Mouse (Mus musculus) intestine, embryonic 16.5 days (tissue): ENCODE measurements around the gene Parn. TPM values are rescaled to one million over a fixed set of nuclear protein-coding genes. Genes with fewer than 3 reads are reported as not detected.

ENCODE experiments used
- ATAC-seq: fragments of 200-750 bp; cut with Nextera tagmentation; 2 replicates; pipeline ENCODE4 v1.8.0; 2017; ENCODE audit warnings: moderate TSS enrichment, moderate library complexity
- H3K27ac ChIP-seq: fragments of 300-500 bp; sonication (generic); 2 replicates; pipeline ENCODE4 v1.5.1; 2014; ENCODE audit warnings: mild to moderate bottlenecking, low read length
- H3K27me3 ChIP-seq: fragments of 300-500 bp; sonication (generic); replicated peaks from 2 replicates; pipeline ENCODE4 v1.6.1; 2014; ENCODE audit warnings: low read length, control low read depth, mixed read lengths; ENCODE audit not compliant: control insufficient read depth, insufficient read depth
- H3K36me3 ChIP-seq: fragments of 300-500 bp; sonication (generic); 2 replicates; pipeline ENCODE4 v1.6.1; 2014; ENCODE audit warnings: low read length, control low read depth; ENCODE audit not compliant: control insufficient read depth, insufficient read depth
- H3K4me1 ChIP-seq: fragments of 300-500 bp; sonication (generic); 2 replicates; pipeline ENCODE4 v1.6.1; 2014; ENCODE audit warnings: low read length, control low read depth, mixed read lengths; ENCODE audit not compliant: control insufficient read depth, insufficient read depth
- H3K4me2 ChIP-seq: fragments of 300-500 bp; sonication (generic); 2 replicates; pipeline ENCODE4 v1.6.1; 2014; ENCODE audit warnings: low read depth, low read length, control low read depth
- H3K4me3 ChIP-seq: fragments of 300-500 bp; sonication (generic); 2 replicates; pipeline ENCODE4 v1.5.1; 2014; ENCODE audit warnings: mild to moderate bottlenecking, low read length
- H3K9ac ChIP-seq: fragments of 300-500 bp; sonication (generic); 2 replicates; pipeline ENCODE4 v1.6.1; 2014; ENCODE audit warnings: low read depth, low read length
- H3K9me3 ChIP-seq: fragments of 300-500 bp; sonication (generic); 2 replicates; pipeline ENCODE4 v1.6.1; 2016; ENCODE audit warnings: low read length, control low read depth; ENCODE audit not compliant: control insufficient read depth
- whole genome bisulfite sequencing: fragments of 180-500 bp; shearing (Covaris S2); extraction: QIAGEN DNeasy Blood & Tissue Kit; methylation state at CpG from one replicate; pipeline ENCODE4 v1.1.7; 2014; 5-methylcytosine and 5-hydroxymethylcytosine counted together
- polyA plus RNA-seq: library from polyadenylated mRNA; unstranded; fragments of >200 nt; fragmentation: Nextera tagmentation; extraction: Ambion mirVana; gene quantifications from 2 replicates; pipeline ENCODE4 v1.2.1, GENCODE M21; 2015

Gene Parn
- polyA plus RNA-seq, 1 experiment from 2014 or later = 39.4 TPM

GRCm38 (mm10) chr16:13549976-13550375 is 118.0 kb downstream of the Parn start:
- peaks cover 11% of the 10 kb centered on the region for H3K36me3 ChIP-seq
- ATAC-seq = no peak
- H3K27ac ChIP-seq = no peak overlapping the region
- no peak overlapping the region for H3K4me3 ChIP-seq
- H3K9me3 ChIP-seq = peaks cover 9% of the 10 kb centered on the region; the same call in 1 of the 2 replicates
- H3K4me2 ChIP-seq = no peak overlapping the region
- no peaks in the 10 kb centered on the region for H3K27me3 ChIP-seq
- no peaks in the 10 kb centered on the region for H3K4me1 ChIP-seq
- H3K9ac ChIP-seq = no peak overlapping the region
- WGBS = 92% methylated on average over 2 of the region's 2 CpGs

- WGBS = 66% methylated on average over 4 of the region's 4 CpGs
- no peak for ATAC-seq
- Histone ChIP-seq H3K4me2 (no peak overlapping the region), H3K9me3 (peaks cover 7% of the 10 kb centered on the region; the same call in 1 of the 2 replicates), H3K27ac (no peak overlapping the region), H3K27me3 (no peaks in the 10 kb centered on the region), H3K36me3 (peaks cover 6% of the 10 kb centered on the region), H3K4me1 (peaks cover 8% of the 10 kb centered on the region), H3K9ac (no peak overlapping the region), H3K4me3 (no peak overlapping the region)
Observed at GRCm38 (mm10) chr16:13541816-13542215, 126.2 kb downstream of the Parn start.

- Histone ChIP-seq H3K27me3 (no peaks in the 10 kb centered on the region), H3K36me3 (peaks cover 2% of the 10 kb centered on the region; the same call in 1 of the 2 replicates), H3K9ac (no peak overlapping the region), H3K4me3 (no peak overlapping the region), H3K27ac (no peak overlapping the region), H3K4me1 (peaks cover 8% of the 10 kb centered on the region), H3K9me3 (peaks cover 2% of the 10 kb centered on the region; the same call in 1 of the 2 replicates), H3K4me2 (no peak overlapping the region)
- WGBS = 76% methylated on average over 15 of the region's 15 CpGs
- ATAC-seq = no peak
Observed at GRCm38 (mm10) chr16:13541121-13541747, 126.7 kb downstream of the Parn start.

- 83% methylated on average over 9 of the region's 9 CpGs for WGBS
- H3K27ac ChIP-seq = peak overlapping the region; percentile 51
- ATAC-seq = no peak
Observed at GRCm38 (mm10) chr16:13538933-13539648, 128.9 kb downstream of the Parn start.

GRCm38 (mm10) chr16:13538213-13538932 is 129.6 kb downstream of the Parn start:
- peaks cover 8% of the 10 kb centered on the region for H3K4me1 ChIP-seq
- 0 out of 2 replicates have a peak overlapping the region, but pooled peaks have one; percentile 10 for H3K4me2 ChIP-seq
- no peaks in the 10 kb centered on the region for H3K9me3 ChIP-seq
- peak overlapping the region; percentile 51 for H3K27ac ChIP-seq
- no peaks in the 10 kb centered on the region for H3K36me3 ChIP-seq
- H3K4me3 ChIP-seq = no peak overlapping the region
- H3K27me3 ChIP-seq = no peaks in the 10 kb centered on the region
- peak; percentile 86 for ATAC-seq
- peak overlapping the region; percentile 40; the same call in 1 of the 2 replicates for H3K9ac ChIP-seq
- 56% methylated on average over 13 of the region's 13 CpGs for WGBS

More at GRCm38 (mm10) chr16:13538933-13539648, 128.9 kb downstream of the Parn start:
- 0 out of 2 replicates have a peak overlapping the region, but pooled peaks have one; percentile 19 for H3K9ac ChIP-seq
- H3K9me3 ChIP-seq = no peaks in the 10 kb centered on the region
- H3K27me3 ChIP-seq = no peaks in the 10 kb centered on the region
- no peaks in the 10 kb centered on the region for H3K36me3 ChIP-seq
- H3K4me1 ChIP-seq = peaks cover 8% of the 10 kb centered on the region
- no peak overlapping the region for H3K4me3 ChIP-seq
- no peak overlapping the region for H3K4me2 ChIP-seq

GRCm38 (mm10) chr16:13536404-13536803 is 131.6 kb downstream of the Parn start:
- no peaks in the 10 kb centered on the region for H3K9me3 ChIP-seq
- H3K27me3 ChIP-seq = no peaks in the 10 kb centered on the region
- WGBS = 67% methylated on average over 7 of the region's 7 CpGs
- H3K36me3 ChIP-seq = no peaks in the 10 kb centered on the region
- H3K4me2 ChIP-seq = no peak overlapping the region
- H3K4me3 ChIP-seq = no peak overlapping the region
- H3K4me1 ChIP-seq = peaks cover 8% of the 10 kb centered on the region
- H3K9ac ChIP-seq = no peak overlapping the region
- no peak overlapping the region for H3K27ac ChIP-seq
- no peak for ATAC-seq

- H3K9ac ChIP-seq = no peak overlapping the region
- H3K27ac ChIP-seq = no peak overlapping the region
- no peak for ATAC-seq
- H3K4me2 ChIP-seq = no peak overlapping the region
- H3K4me3 ChIP-seq = no peak overlapping the region
- H3K27me3 ChIP-seq = no peaks in the 10 kb centered on the region
- no peaks in the 10 kb centered on the region for H3K9me3 ChIP-seq
- no peaks in the 10 kb centered on the region for H3K36me3 ChIP-seq
- peaks cover 8% of the 10 kb centered on the region for H3K4me1 ChIP-seq
- WGBS = 69% methylated on average over 12 of the region's 12 CpGs
Observed at GRCm38 (mm10) chr16:13535856-13536255, 132.1 kb downstream of the Parn start.

GRCm38 (mm10) chr16:13532840-13533239 is 135.1 kb downstream of the Parn start:
- H3K9me3 ChIP-seq = no peaks in the 10 kb centered on the region
- no peaks in the 10 kb centered on the region for H3K27me3 ChIP-seq
- H3K4me2 ChIP-seq = no peak overlapping the region
- H3K4me3 ChIP-seq = no peak overlapping the region
- peak; percentile 55; the same call in 1 of the 2 replicates for ATAC-seq
- no peak overlapping the region for H3K9ac ChIP-seq
- no peaks in the 10 kb centered on the region for H3K36me3 ChIP-seq
- no peak overlapping the region for H3K27ac ChIP-seq
- H3K4me1 ChIP-seq = no peaks in the 10 kb centered on the region

- 91% methylated on average over 5 of the region's 5 CpGs for WGBS
- Histone ChIP-seq H3K27me3 (no peaks in the 10 kb centered on the region), H3K4me3 (no peak overlapping the region), H3K4me1 (no peaks in the 10 kb centered on the region), H3K27ac (no peak overlapping the region), H3K36me3 (no peaks in the 10 kb centered on the region), H3K4me2 (no peak overlapping the region), H3K9me3 (no peaks in the 10 kb centered on the region), H3K9ac (no peak overlapping the region)
- no peak for ATAC-seq
Observed at GRCm38 (mm10) chr16:13531279-13531678, 136.7 kb downstream of the Parn start.
